Mouse (Mus musculus): ENCODE measurements around the gene Klhl26. TPM values are rescaled to one million over a fixed set of nuclear protein-coding genes. Genes with fewer than 3 reads are reported as not detected.

Gene Klhl26
- polyA plus RNA-seq, 1 experiment from 2014 or later = 18.3 TPM

DNA sequence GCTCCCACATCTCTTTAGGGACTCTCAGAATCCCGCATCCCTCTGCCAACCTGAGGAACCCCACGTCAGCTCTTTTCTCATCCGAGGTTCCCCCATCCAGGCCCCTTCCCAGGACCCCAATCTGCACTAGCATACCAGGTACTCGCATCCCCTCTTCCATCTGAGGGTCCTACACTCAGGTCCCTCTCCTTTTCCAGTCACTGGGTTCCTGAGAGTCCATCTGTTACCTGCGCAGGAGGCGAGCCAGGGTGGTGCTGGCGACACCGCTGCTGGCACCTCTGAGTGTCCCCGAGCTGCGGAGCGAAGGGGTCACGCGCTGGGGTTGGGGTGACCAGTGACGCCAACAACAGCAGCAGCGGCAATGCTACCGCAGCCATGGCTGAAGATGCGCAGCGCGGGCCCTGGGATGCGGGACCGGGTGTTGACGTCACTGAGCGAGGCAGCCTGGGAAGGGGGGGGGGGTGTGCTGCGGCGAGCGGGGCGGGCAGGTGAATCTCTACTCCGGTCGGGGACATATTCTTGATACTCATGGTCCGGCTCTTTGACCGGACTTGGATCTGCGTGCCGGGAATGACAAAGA is 10.3 kb upstream of the Klhl26 start, which contains the start of gene Tmem59l:
Gene Tmem59l, minus strand, starts transcription at position 418 of the 580 bp plus-strand sequence.
- Histone ChIP-seq H3K9ac (peak within 1 kb of the TSS; percentile 64), H3K27ac (no peak within 1 kb of the TSS), H3K4me1 (peaks cover 29% of the 10 kb centered on the region), H3K4me3 (replicated peaks) (peak within 1 kb of the TSS; percentile 45), H3K36me3 (replicated peaks) (no peaks in the 10 kb centered on the region), H3K4me2 (peak within 1 kb of the TSS; percentile 64), H3K9me3 (no peaks in the 10 kb centered on the region), H3K27me3 (peaks cover 100% of the 10 kb centered on the region)
- ATAC-seq (ENCODE audit: low FRiP score) = peak; percentile 66
- WGBS = 3% methylated on average over 33 of the region's 33 CpGs

- H3K27me3 ChIP-seq = peaks cover 99% of the 10 kb centered on the region
- peaks cover 28% of the 10 kb centered on the region for H3K4me1 ChIP-seq
- H3K4me2 ChIP-seq = peak overlapping the region; percentile 64
- 0 out of 2 replicates have a peak overlapping the region, but pooled peaks have one; percentile 45 for H3K4me3 ChIP-seq (replicated peaks)
- peak overlapping the region; percentile 64; the same call in 1 of the 2 replicates for H3K9ac ChIP-seq
- WGBS = 43% methylated on average over 7 of the region's 7 CpGs
- no peaks in the 10 kb centered on the region for H3K36me3 ChIP-seq (replicated peaks)
- H3K9me3 ChIP-seq = no peaks in the 10 kb centered on the region
- no peak overlapping the region for H3K27ac ChIP-seq
- ATAC-seq (ENCODE audit: low FRiP score) = no peak
Measured at GRCm38 (mm10) chr8:70486191-70486681, 9.5 kb upstream of the Klhl26 start.

DNA sequence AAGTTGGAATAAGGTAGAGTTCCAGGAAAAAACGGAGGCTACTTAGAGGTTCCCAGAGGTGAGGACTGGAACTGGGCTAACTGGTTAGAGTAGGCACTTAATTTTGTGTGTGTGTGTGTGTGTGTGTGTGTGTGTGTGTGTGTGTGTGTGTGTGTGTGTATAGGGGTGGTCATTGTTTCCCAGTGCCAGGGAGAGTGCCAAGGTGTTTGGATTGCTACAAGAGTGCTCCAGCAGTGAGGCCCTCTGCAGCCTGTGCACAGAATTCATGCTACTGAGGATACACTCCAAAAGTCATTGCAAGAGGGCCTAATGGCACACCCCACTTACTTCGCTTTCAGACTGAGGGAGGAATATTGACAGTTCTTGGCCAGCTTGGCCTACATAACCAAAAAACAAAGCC is 6.2 kb upstream of the Klhl26 start:
- Histone ChIP-seq H3K4me1 (peaks cover 7% of the 10 kb centered on the region), H3K4me3 (replicated peaks) (no peak overlapping the region), H3K27me3 (peaks cover 86% of the 10 kb centered on the region), H3K4me2 (no peak overlapping the region), H3K27ac (no peak overlapping the region), H3K9ac (no peak overlapping the region), H3K36me3 (replicated peaks) (no peaks in the 10 kb centered on the region), H3K9me3 (no peaks in the 10 kb centered on the region)
- 67% methylated on average over 2 of the region's 2 CpGs for WGBS
- ATAC-seq (ENCODE audit: low FRiP score) = no peak

GRCm38 (mm10) chr8:70481908-70482307 is 5.1 kb upstream of the Klhl26 start:
- peaks cover 83% of the 10 kb centered on the region for H3K27me3 ChIP-seq
- peaks cover 8% of the 10 kb centered on the region; the same call in 1 of the 2 replicates for H3K4me1 ChIP-seq
- WGBS = 85% methylated on average over 3 of the region's 3 CpGs
- no peak overlapping the region for H3K4me3 ChIP-seq (replicated peaks)
- no peak for ATAC-seq (ENCODE audit: low FRiP score)
- H3K27ac ChIP-seq = no peak overlapping the region
- no peak overlapping the region for H3K9ac ChIP-seq
- H3K36me3 ChIP-seq (replicated peaks) = no peaks in the 10 kb centered on the region
- H3K9me3 ChIP-seq = no peaks in the 10 kb centered on the region
- no peak overlapping the region for H3K4me2 ChIP-seq

DNA sequence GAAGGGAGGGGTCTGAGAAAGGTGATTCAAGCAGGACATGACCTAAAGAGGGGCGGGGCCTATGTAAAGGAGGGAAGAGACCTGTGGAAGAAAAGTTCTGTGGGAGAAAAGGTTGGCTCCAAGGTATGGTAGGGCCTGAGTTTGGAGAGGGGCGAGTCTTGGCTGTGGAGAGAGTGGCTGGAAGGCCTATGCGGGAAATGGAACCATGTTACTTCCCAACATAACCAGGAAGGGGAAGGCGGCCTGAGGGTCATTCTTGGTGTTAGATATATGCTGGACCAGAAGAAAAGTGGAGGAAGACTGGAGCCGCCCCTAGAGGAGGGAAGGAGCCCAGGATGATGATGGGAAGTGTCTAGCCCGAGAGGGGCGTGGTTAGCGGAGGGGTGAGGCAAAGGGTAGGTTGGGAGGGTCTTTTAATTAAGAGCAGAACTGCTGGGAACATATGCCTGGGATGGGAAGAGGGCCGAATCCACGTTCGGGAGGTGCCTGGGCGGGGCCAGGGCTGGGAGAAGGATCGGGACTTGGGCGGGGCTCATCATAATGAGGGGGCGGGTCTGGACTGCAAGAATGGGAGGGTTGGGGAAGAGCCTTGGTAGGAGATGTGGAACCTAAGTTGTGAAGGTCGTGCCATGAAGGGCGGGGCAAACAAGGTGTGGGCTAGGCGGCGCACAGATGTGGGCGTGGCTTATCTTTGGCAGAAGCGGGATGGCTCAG is 658 bp upstream of the Klhl26 start:
- H3K9me3 ChIP-seq = no peaks in the 10 kb centered on the region
- peak overlapping the region; percentile 74 for H3K4me2 ChIP-seq
- H3K4me1 ChIP-seq = peaks cover 17% of the 10 kb centered on the region
- peak; percentile 10 for ATAC-seq (ENCODE audit: low FRiP score)
- WGBS = 2% methylated on average over 21 of the region's 21 CpGs
- peaks cover 38% of the 10 kb centered on the region for H3K27me3 ChIP-seq
- no peak overlapping the region for H3K9ac ChIP-seq
- H3K36me3 ChIP-seq (replicated peaks) = no peaks in the 10 kb centered on the region
- H3K27ac ChIP-seq = no peak overlapping the region
- H3K4me3 ChIP-seq (replicated peaks) = peak overlapping the region; percentile 77

DNA sequence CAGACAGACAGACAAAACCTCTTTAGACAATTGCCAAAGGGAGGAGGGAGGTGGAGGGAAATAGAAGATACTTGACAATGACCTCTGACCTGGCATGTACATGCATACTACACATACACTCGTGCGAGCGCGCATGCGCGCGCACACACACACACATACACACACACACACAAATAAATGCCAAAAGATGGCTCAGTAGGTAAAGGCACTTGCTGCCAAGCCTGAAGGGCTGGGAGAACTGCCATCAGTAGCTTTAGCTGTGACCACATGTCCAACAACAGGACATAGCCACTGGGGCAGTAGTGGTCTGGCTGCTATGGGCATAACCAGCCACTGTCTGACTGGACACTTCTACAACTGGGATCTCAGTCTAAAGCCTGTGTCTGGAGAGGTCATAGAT is 4.9 kb downstream of the Klhl26 start:
- peaks cover 15% of the 10 kb centered on the region for H3K4me1 ChIP-seq

GRCm38 (mm10) chr8:70469938-70470337 is 6.8 kb downstream of the Klhl26 start:
- Histone ChIP-seq H3K9ac (no peak overlapping the region), H3K4me1 (peaks cover 6% of the 10 kb centered on the region; the same call in 1 of the 2 replicates), H3K4me2 (no peak overlapping the region), H3K36me3 (replicated peaks) (no peaks in the 10 kb centered on the region), H3K27me3 (no peaks in the 10 kb centered on the region), H3K27ac (no peak overlapping the region), H3K4me3 (replicated peaks) (no peak overlapping the region), H3K9me3 (no peaks in the 10 kb centered on the region)
- WGBS = 63% methylated on average over 2 of the region's 2 CpGs
- no peak for ATAC-seq (ENCODE audit: low FRiP score)

More for the DNA sequence above, 4.9 kb downstream of the Klhl26 start:
- no peak overlapping the region for H3K4me2 ChIP-seq
- H3K9me3 ChIP-seq = no peaks in the 10 kb centered on the region
- no peak overlapping the region for H3K4me3 ChIP-seq (replicated peaks)
- no peak for ATAC-seq (ENCODE audit: low FRiP score)
- no peak overlapping the region for H3K9ac ChIP-seq
- 99% methylated on average over 7 of the region's 7 CpGs for whole genome bisulfite sequencing
- H3K36me3 ChIP-seq (replicated peaks) = no peaks in the 10 kb centered on the region
- no peaks in the 10 kb centered on the region for H3K27me3 ChIP-seq
- H3K27ac ChIP-seq = no peak overlapping the region

DNA sequence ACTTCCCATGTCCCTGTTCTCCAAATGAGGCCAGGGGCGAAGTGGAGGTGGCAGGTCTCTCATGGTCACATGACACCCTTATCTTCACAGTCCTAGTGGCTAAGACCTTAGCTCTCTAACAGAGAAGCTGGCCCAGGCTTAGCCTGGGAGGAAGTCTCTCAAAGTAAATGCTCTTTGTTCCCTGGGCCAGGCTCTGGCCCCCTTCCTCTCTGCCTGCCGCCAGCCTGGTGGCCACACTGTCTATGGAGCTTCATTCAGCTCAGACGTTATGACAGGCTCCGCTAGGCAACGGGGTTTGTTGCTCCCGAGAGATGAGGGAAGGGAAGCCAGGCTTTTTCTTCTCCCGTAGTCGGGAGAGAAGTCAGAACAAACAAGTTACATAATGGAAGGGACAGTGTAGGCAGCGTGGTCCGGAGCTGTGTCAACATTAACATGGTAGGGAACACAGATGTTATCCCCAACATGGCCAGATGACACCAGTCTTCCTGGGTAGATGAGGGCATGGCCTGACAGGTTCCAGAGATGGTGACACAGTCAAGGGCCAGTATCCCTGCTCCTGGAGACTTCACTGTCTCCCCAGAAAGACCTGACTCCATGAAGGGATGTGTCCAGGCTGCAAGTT is 7.4 kb downstream of the Klhl26 start:
- Histone ChIP-seq H3K4me2 (no peak overlapping the region), H3K27me3 (no peaks in the 10 kb centered on the region), H3K36me3 (replicated peaks) (no peaks in the 10 kb centered on the region), H3K27ac (no peak overlapping the region), H3K9ac (no peak overlapping the region), H3K4me3 (replicated peaks) (no peak overlapping the region), H3K9me3 (no peaks in the 10 kb centered on the region), H3K4me1 (peaks cover 6% of the 10 kb centered on the region; the same call in 1 of the 2 replicates)
- 60% methylated on average over 10 of the region's 10 CpGs for WGBS
- no peak for ATAC-seq (ENCODE audit: low FRiP score)

DNA sequence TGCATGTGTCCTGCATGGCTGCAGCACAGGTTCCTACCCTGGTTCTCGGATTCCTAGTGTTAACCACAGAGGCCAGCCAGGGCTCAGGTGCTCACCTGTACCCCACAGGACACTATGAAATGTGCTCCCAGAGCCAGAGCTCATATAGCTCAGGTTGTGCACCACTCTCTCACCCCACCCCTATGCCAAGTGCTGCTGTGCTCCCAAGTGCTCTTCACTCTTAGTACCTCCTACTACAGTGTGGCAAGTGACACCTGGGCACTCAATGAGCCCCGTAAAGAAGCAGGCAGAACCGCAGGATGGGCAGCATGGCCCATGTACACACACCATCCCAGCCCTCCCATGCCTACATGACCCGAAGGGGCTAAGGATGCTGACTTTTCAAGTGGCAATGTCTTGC is 8.0 kb downstream of the Klhl26 start:
- Histone ChIP-seq H3K36me3 (replicated peaks) (no peaks in the 10 kb centered on the region; the same call in 1 of the 2 replicates), H3K4me3 (replicated peaks) (no peak overlapping the region), H3K9me3 (no peaks in the 10 kb centered on the region), H3K4me1 (peaks cover 7% of the 10 kb centered on the region; the same call in 1 of the 2 replicates), H3K27ac (no peak overlapping the region), H3K9ac (no peak overlapping the region), H3K4me2 (no peak overlapping the region), H3K27me3 (no peaks in the 10 kb centered on the region)
- 92% methylated on average over 4 of the region's 4 CpGs for WGBS
- no peak for ATAC-seq (ENCODE audit: low FRiP score)

GRCm38 (mm10) chr8:70467907-70468306 is 8.9 kb downstream of the Klhl26 start:
- Histone ChIP-seq H3K36me3 (replicated peaks) (no peaks in the 10 kb centered on the region; the same call in 1 of the 2 replicates), H3K4me1 (peaks cover 11% of the 10 kb centered on the region; the same call in 1 of the 2 replicates), H3K4me3 (replicated peaks) (no peak overlapping the region), H3K27ac (no peak overlapping the region), H3K9me3 (no peaks in the 10 kb centered on the region), H3K27me3 (no peaks in the 10 kb centered on the region), H3K9ac (no peak overlapping the region), H3K4me2 (no peak overlapping the region)
- 70% methylated on average over 1 of the region's 1 CpGs for WGBS
- no peak for ATAC-seq (ENCODE audit: low FRiP score)

DNA sequence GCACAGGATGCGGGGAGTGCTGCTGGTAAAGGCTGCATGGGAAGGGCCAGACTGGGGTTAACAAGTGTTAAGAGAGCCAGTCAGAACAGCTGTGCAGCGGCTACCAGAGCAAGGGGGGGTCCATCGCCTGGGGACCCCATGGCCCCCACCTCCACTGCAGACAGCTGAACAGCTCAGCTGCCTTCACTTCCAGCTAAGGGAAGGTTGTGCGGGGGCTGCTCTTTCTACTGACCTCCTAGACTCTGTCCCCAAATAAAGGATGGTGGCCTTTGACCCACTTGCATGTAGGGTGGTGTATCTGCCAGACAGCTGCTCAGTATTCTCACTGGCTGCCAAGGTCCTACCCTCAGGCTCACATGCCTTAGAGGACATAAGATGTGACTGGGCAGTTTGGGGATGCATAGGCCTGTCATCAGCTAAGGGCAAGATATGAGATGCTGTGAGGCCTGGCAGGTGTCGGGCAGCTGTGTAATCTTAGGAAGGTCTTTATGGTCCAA is 9.5 kb downstream of the Klhl26 start:
- no peaks in the 10 kb centered on the region for H3K27me3 ChIP-seq
- H3K4me3 ChIP-seq (replicated peaks) = no peak overlapping the region
- H3K4me2 ChIP-seq = no peak overlapping the region
- ATAC-seq (ENCODE audit: low FRiP score) = no peak
- H3K36me3 ChIP-seq (replicated peaks) = no peaks in the 10 kb centered on the region; the same call in 1 of the 2 replicates
- WGBS = 85% methylated on average over 5 of the region's 5 CpGs
- H3K9ac ChIP-seq = no peak overlapping the region
- no peak overlapping the region for H3K27ac ChIP-seq
- peaks cover 11% of the 10 kb centered on the region; the same call in 1 of the 2 replicates for H3K4me1 ChIP-seq
- H3K9me3 ChIP-seq = no peaks in the 10 kb centered on the region

GRCm38 (mm10) chr8:70466771-70467170 is 10.0 kb downstream of the Klhl26 start:
- Histone ChIP-seq H3K9ac (no peak overlapping the region), H3K27ac (no peak overlapping the region), H3K4me2 (no peak overlapping the region), H3K27me3 (no peaks in the 10 kb centered on the region), H3K4me3 (replicated peaks) (no peak overlapping the region), H3K9me3 (no peaks in the 10 kb centered on the region), H3K36me3 (replicated peaks) (no peaks in the 10 kb centered on the region; the same call in 1 of the 2 replicates), H3K4me1 (peaks cover 11% of the 10 kb centered on the region; the same call in 1 of the 2 replicates)
- ATAC-seq (ENCODE audit: low FRiP score) = no peak
- WGBS = 81% methylated on average over 11 of the region's 11 CpGs
